Mouse (Mus musculus): ENCODE measurements at regions not wholly inside any gene's neighbourhood (a gene's known extent, or its start where the extent isn't known, plus 50 kb on each side); places are given as distances from the start of the nearest gene placed in this dataset.
A peak's percentile ranks its signal among the peaks of the same experiment; 100 is the strongest.

DNA sequence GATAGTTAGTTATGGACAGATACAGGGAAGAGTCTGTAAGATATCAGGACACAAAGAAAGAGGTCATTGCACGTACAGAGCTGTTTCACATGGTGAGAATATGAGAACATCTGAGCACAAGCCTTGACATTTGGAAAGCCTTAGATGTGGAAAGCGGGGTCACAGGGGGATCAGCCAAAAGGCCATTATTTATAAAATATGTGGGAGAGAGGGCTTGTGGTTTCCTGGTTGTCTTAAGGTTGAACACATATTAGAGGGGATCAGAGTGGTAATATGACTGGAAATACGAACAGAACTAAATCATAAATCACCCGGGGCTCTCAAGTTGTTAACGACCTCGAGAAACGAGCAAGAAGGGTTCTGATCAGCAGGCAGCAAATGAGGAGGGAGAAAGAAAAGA, 68.2 kb downstream of the Ankrd7 start:
- DNase-seq: peak; percentile 56

DNA sequence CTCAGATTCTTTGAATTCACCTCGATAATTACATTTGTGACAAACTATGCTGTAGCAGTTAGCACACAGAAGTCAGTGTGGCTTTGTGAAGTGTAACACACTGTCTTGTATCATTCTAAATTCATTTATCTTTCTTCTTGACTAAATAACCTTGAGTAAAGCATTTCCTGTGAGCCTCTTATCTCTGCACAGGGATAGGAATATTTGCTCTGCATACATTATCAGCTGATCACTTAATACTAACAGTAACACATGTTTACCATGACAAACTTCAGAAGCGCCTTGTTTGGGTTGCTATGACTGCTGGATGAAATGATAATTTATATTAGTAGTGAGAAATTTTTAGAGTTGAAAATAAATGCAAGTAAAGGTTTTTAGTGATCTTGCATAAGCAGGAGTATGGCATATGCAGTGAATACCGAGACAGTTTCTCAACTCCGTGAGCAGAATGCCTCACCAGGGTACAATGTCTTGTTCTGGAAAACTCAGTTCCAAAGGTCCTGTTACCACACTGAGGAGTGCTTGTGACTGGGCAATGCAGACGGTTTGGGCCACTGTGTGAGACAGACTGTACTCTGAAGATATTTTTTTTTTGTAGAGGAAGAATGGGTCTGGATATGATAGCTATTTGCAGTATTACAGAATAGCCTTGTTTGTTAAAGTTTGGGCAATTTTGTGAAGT, 80.0 kb downstream of the Ankrd7 start:
- DNase-seq: no peak

All from heart, adult 11 months (tissue).